Mouse (Mus musculus): ENCODE data around the gene Htr1f.
"Not testable (repeated sequence)": the region's sequence is repeated elsewhere in the genome, so short reads cannot be mapped to it uniquely, and the experiment has no call there.

- not testable (repeated sequence) for TF ChIP-seq CTCF, EP300 (IDR thresholded peaks at IDR 0.05; ENCODE audit: low read depth)
These were observed 67.8 kb downstream of the Htr1f start for GRCm38 (mm10) chr16:65037660-65038425.
